Mouse (Mus musculus): ENCODE measurements around the gene Klhdc7b. TPM values are rescaled to one million over a fixed set of nuclear protein-coding genes. Genes with fewer than 3 reads are reported as not detected.

Gene Klhdc7b
- polyA plus RNA-seq, 1 experiment from 2014 or later: not detected

DNA sequence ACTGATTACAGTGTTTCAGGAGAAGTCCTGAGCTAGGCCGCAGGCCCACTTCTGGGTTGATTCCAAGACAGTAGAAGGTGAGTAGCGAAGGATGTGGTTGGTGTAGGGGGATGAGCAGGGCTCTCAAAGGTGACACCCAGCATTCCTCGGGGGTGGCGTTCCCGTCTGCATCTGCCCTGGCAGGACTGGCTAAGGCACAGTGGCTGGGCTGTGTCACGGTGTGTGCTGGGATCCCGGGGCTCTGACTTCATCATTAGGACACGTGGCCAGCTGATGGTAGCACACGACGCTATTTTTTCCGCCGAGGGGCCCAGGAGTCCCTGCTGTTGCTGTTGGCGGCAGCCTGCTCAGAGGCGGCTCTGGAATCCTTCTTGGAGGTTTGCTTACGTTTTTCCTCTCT, 33.4 kb upstream of the Klhdc7b start:
- 92% methylated on average over 15 of the region's 15 CpGs for WGBS
- DNase-seq (ENCODE audit: low spot score) (no peak), ATAC-seq (replicated peaks; ENCODE audit: low FRiP score, low read depth) (no peak)
- H3K4me3 ChIP-seq (replicated peaks; ENCODE audit: low read depth, low read length): no peak overlapping the region
- no peaks in the 10 kb centered on the region for H3K9me3 ChIP-seq (replicated peaks; ENCODE audit: low read length)
- TF ChIP-seq CTCF (IDR thresholded peaks at IDR 0.05; ENCODE audit: low read depth): no peak
- H3K36me3 ChIP-seq (ENCODE audit: insufficient read depth, low read length): peaks cover 31% of the 10 kb centered on the region
- H3K27ac ChIP-seq: no peak overlapping the region
- no peak overlapping the region for H3K9ac ChIP-seq (ENCODE audit: low read depth, low read length)
- H3K4me1 ChIP-seq (replicated peaks; ENCODE audit: insufficient read depth, low read length): no peaks in the 10 kb centered on the region; the same call in 1 of the 2 replicates
- no peaks in the 10 kb centered on the region for H3K27me3 ChIP-seq (ENCODE audit: insufficient read depth, low read length)
- H3K4me2 ChIP-seq (ENCODE audit: low read length): no peak overlapping the region

DNA sequence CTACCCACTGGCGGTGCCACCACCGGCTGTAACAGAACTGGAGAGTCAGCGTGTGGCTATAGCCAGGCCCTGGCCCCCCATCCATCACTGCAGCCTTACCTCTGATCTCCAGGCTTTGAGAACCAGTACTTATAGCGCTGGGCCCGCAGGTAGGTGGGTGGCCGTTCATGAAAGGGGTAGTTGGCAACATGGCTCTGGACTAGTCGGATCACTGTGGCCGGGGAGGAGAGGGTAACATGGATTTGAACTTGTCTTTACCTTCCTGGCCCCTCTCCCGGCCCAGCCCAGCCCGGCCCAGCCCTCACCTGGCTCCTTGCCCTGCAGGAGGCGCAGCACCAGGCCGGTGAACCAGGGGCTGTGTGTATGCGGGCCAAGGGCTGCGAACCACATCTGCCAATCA, 32.7 kb upstream of the Klhdc7b start:
- WGBS: 94% methylated on average over 14 of the region's 14 CpGs
- no peaks in the 10 kb centered on the region for H3K9me3 ChIP-seq (replicated peaks; ENCODE audit: low read length)
- no peak for DNase-seq (ENCODE audit: low spot score)
- ATAC-seq (replicated peaks; ENCODE audit: low FRiP score, low read depth): no peak
- H3K9ac ChIP-seq (ENCODE audit: low read depth, low read length): no peak overlapping the region
- H3K4me1 ChIP-seq (replicated peaks; ENCODE audit: insufficient read depth, low read length): no peaks in the 10 kb centered on the region; the same call in 1 of the 2 replicates
- H3K4me3 ChIP-seq (replicated peaks; ENCODE audit: low read depth, low read length): no peak overlapping the region
- no peak overlapping the region for H3K27ac ChIP-seq
- no peak for TF ChIP-seq CTCF (IDR thresholded peaks at IDR 0.05; ENCODE audit: low read depth)
- H3K36me3 ChIP-seq (ENCODE audit: insufficient read depth, low read length): peaks cover 31% of the 10 kb centered on the region
- no peaks in the 10 kb centered on the region for H3K27me3 ChIP-seq (ENCODE audit: insufficient read depth, low read length)
- H3K4me2 ChIP-seq (ENCODE audit: low read length): no peak overlapping the region

GRCm38 (mm10) chr15:89352795-89353194, 31.9 kb upstream of the Klhdc7b start:
- TF ChIP-seq CTCF (IDR thresholded peaks at IDR 0.05; ENCODE audit: low read depth): no peak
- no peak overlapping the region for H3K27ac ChIP-seq
- WGBS: 98% methylated on average over 12 of the region's 12 CpGs

DNA sequence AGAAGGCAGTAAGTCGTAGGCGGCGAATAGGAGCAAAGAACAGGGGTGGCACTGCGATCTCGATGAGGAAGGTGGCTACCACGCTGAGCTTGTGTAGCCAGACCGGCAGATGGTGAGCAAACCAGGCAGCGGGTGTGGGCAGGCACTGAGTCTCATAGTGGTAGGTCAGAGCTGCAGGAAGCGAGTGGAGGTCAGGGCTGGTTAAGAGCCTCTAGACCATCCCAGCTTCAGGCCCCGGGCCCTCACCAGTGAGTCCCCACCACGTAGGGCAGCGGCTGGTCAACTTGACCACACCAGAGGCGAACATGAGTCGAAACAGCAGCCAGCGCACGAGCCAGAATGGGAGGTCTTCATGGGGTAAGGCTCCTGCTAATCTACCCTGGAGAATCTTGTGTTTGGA, 30.9 kb upstream of the Klhdc7b start:
- no peak for DNase-seq (ENCODE audit: low spot score)
- peaks cover 31% of the 10 kb centered on the region for H3K36me3 ChIP-seq (ENCODE audit: insufficient read depth, low read length)

More at GRCm38 (mm10) chr15:89352795-89353194, 31.9 kb upstream of the Klhdc7b start:
- H3K36me3 ChIP-seq (ENCODE audit: insufficient read depth, low read length): peaks cover 31% of the 10 kb centered on the region
- DNase-seq (ENCODE audit: low spot score) (no peak), ATAC-seq (replicated peaks; ENCODE audit: low FRiP score, low read depth) (no peak)
- no peak overlapping the region for H3K9ac ChIP-seq (ENCODE audit: low read depth, low read length)
- H3K4me1 ChIP-seq (replicated peaks; ENCODE audit: insufficient read depth, low read length): no peaks in the 10 kb centered on the region; the same call in 1 of the 2 replicates
- H3K4me2 ChIP-seq (ENCODE audit: low read length): no peak overlapping the region
- no peaks in the 10 kb centered on the region for H3K27me3 ChIP-seq (ENCODE audit: insufficient read depth, low read length)
- no peak overlapping the region for H3K4me3 ChIP-seq (replicated peaks; ENCODE audit: low read depth, low read length)
- H3K9me3 ChIP-seq (replicated peaks; ENCODE audit: low read length): no peaks in the 10 kb centered on the region

GRCm38 (mm10) chr15:89354455-89354854, 30.3 kb upstream of the Klhdc7b start:
- Histone ChIP-seq H3K36me3 (ENCODE audit: insufficient read depth, low read length) (peaks cover 31% of the 10 kb centered on the region), H3K27me3 (ENCODE audit: insufficient read depth, low read length) (no peaks in the 10 kb centered on the region), H3K4me1 (replicated peaks; ENCODE audit: insufficient read depth, low read length) (no peaks in the 10 kb centered on the region; the same call in 1 of the 2 replicates), H3K9me3 (replicated peaks; ENCODE audit: low read length) (no peaks in the 10 kb centered on the region), H3K4me3 (replicated peaks; ENCODE audit: low read depth, low read length) (peak overlapping the region; percentile 75), H3K4me2 (ENCODE audit: low read length) (peak overlapping the region; percentile 74), H3K27ac (no peak overlapping the region), H3K9ac (ENCODE audit: low read depth, low read length) (peak overlapping the region; percentile 81)
- ATAC-seq (replicated peaks; ENCODE audit: low FRiP score, low read depth): 0 out of 2 replicates have a peak, but pooled peaks have one; percentile 0
- DNase-seq (ENCODE audit: low spot score): no peak
- 62% methylated on average over 7 of the region's 7 CpGs for WGBS
- no peak for TF ChIP-seq CTCF (IDR thresholded peaks at IDR 0.05; ENCODE audit: low read depth)

More for the DNA sequence above, 30.9 kb upstream of the Klhdc7b start:
- no peak overlapping the region for H3K9ac ChIP-seq (ENCODE audit: low read depth, low read length)
- H3K9me3 ChIP-seq (replicated peaks; ENCODE audit: low read length): no peaks in the 10 kb centered on the region
- H3K27me3 ChIP-seq (ENCODE audit: insufficient read depth, low read length): no peaks in the 10 kb centered on the region
- no peak overlapping the region for H3K4me3 ChIP-seq (replicated peaks; ENCODE audit: low read depth, low read length)
- H3K4me1 ChIP-seq (replicated peaks; ENCODE audit: insufficient read depth, low read length): no peaks in the 10 kb centered on the region; the same call in 1 of the 2 replicates
- WGBS: 94% methylated on average over 16 of the region's 16 CpGs
- no peak overlapping the region for H3K4me2 ChIP-seq (ENCODE audit: low read length)
- ATAC-seq (replicated peaks; ENCODE audit: low FRiP score, low read depth): no peak
- no peak for TF ChIP-seq CTCF (IDR thresholded peaks at IDR 0.05; ENCODE audit: low read depth)
- H3K27ac ChIP-seq: no peak overlapping the region

DNA sequence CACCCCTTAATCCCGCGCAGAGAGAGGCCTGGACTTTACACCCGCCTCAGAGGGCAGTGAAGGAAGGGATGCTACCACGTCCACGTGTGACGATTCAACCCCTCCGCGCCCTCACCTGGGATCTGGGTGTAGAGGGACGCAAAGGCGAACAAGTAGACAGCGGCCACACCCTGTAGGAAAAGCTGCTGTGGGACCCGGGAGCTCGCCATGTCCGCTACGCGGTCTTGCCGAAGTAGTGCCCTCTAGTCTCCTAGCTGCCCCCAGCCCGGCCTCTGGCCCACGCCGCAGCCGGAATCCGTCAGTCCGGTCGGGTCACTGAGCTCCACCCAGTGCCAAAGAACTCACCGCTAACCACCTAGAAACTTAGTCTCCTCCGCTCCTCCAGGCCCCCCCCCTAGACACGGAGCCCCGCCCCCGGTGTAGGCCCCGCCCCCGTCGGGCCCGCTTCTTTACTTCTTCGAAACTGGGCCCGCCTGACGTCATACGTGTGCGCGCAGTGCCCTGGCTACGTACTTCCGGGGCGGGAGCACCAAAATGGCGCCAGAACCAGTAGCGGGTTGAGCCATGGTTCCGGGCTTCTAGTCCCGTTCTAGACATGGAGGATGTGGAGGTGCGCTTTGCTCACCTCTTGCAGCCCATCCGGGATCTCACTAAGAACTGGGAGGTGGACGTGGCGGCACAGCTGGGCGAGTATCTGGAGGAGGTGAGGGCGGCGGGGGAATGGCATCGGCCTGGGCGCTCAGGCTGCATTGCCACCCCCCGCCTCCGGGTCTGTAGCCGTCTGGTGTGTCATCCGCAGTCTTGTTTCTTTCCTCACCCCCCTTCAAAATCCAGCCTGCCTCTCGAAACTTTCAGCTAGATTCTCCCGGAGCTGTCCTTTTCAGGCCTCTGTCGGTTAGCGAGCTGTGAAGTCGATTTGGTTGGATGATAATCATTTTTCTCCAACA, 29.2 kb upstream of the Klhdc7b start, which contains the start of the genes Lmf2 and Ncaph2:
TSS of gene Lmf2 (minus strand) at position 419 of the 947 bp plus-strand sequence.
TSS of gene Ncaph2 (plus strand) at position 479 of the 947 bp plus-strand sequence.
- peak within 1 kb of the TSS; percentile 87 for H3K27ac ChIP-seq
- no peaks in the 10 kb centered on the region for H3K9me3 ChIP-seq (replicated peaks; ENCODE audit: low read length)
- no peaks in the 10 kb centered on the region; the same call in 1 of the 2 replicates for H3K4me1 ChIP-seq (replicated peaks; ENCODE audit: insufficient read depth, low read length)
- no peaks in the 10 kb centered on the region for H3K27me3 ChIP-seq (ENCODE audit: insufficient read depth, low read length)
- peak; percentile 88 for ATAC-seq (replicated peaks; ENCODE audit: low FRiP score, low read depth)
- peak; percentile 97 for DNase-seq (ENCODE audit: low spot score)
- WGBS: under 1% methylated on average over 64 of the region's 64 CpGs
- peak within 1 kb of the TSS; percentile 80 for H3K4me2 ChIP-seq (ENCODE audit: low read length)
- H3K4me3 ChIP-seq (replicated peaks; ENCODE audit: low read depth, low read length): peak within 1 kb of the TSS; percentile 75
- TF ChIP-seq CTCF (IDR thresholded peaks at IDR 0.05; ENCODE audit: low read depth): no peak
- peak within 1 kb of the TSS; percentile 81 for H3K9ac ChIP-seq (ENCODE audit: low read depth, low read length)
- H3K36me3 ChIP-seq (ENCODE audit: insufficient read depth, low read length): peaks cover 31% of the 10 kb centered on the region
